Mouse (Mus musculus): ENCODE data around the gene Olfr784.
"Not testable (repeated sequence)": the region's sequence is repeated elsewhere in the genome, so short reads cannot be mapped to it uniquely, and the experiment has no call there.

Olfr784 gene

DNA sequence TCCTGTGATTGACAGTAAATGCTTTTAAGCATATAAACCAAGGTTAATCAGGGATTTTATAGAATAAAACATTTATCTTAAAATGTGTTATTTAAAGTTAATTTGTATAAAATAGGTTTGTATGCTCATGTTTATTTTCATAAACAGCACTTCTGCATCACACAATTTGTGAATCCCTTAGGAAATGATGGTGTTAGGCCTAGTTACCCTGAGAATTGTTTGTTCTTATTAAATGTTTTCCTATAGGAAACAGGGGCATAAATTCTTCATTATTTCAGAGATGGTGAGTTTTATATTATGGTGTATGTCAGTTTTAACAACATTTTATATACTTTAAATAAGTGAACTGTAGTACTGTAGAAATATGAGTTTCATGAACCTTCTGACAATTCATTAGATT lies at the start of gene Olfr784:
Gene Olfr784, plus strand, starts transcription at position 301 of the 400 bp plus-strand sequence.
- no peak for DNase-seq (ENCODE audit: low spot score)

DNA sequence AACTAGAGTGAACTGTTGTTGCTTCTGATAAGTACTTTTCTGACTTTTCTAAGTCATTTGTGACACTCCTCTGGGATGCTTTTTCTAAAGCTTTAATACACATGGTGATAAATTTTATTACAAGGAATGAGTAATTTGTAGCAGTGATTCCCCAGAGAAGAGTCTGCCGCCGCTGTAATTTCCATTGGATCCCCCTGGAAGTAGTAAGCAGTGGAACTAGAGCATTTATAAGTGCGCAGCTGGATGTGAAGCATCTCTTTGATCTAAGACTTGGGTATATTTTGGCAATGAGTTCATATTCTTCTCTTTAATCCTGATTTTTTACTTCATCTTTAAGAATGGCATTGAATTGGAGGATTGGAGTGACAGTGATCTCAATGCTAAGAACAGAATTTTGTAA lies 35.3 kb upstream of the Olfr784 start, which contains the start of gene Olfr782:
Gene Olfr782, plus strand, starts transcription at position 301 of the 400 bp plus-strand sequence.
- no peak for DNase-seq (ENCODE audit: low spot score)

DNA sequence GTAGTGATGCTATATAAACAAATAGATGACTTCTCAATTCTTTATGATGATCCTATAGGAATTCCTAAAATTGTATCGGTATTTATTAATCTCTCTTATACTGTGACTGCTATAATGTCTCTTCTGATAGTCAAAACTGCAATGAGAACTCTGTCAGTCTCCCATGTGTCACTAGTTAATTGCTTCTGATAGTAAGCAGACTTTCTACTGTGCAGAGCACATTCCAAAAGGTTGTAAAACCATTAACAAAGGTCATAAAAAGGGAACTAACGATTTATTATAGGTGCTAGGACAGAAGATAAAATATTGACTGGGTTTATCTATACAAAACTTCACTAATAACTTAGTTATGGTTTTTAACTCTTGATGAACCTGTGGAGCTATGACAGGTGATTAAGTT lies 31.4 kb upstream of the Olfr784 start:
- DNase-seq (ENCODE audit: low spot score): not testable (repeated sequence)

DNA sequence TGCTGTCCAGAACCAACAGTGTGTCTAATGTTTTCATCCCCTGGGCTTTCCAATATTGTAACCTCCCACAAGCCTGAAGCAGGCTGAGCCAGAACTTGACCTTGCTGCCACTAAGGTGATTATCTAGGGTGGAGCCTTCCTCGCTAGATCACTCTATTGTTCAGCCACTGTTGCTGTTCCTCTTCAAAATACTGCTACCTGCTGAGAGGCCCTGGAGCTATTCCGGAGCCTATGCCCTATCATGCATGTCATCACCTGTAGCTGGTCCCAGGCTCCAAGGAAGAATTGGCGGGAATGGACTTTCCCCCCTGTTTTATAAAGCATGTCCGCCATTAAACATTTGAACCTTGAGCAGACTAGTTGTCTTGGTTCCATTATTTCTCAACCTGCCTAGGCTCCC lies 27.4 kb upstream of the Olfr784 start:
- DNase-seq (ENCODE audit: low spot score): not testable (repeated sequence)

DNA sequence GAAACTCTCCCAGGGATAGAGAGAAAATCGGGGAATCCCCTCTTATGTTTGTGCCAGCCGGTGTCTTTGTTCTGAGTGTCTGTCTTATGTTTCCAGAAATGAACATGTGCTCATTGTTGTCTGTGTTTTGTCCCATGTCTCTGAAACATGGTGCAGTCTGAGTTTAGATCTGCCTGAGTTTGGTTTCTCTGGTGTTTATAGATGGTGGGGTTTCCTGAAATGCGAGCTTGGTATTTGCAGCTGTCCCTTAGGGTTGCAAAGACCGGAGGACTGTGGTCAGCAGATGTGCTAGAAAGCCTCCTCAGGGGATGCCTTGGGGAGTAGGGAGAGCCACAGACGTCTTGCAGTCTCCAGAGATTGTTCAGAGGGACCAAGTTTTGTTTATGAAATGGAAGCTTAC lies 26.6 kb upstream of the Olfr784 start:
- DNase-seq (ENCODE audit: low spot score): no peak

DNA sequence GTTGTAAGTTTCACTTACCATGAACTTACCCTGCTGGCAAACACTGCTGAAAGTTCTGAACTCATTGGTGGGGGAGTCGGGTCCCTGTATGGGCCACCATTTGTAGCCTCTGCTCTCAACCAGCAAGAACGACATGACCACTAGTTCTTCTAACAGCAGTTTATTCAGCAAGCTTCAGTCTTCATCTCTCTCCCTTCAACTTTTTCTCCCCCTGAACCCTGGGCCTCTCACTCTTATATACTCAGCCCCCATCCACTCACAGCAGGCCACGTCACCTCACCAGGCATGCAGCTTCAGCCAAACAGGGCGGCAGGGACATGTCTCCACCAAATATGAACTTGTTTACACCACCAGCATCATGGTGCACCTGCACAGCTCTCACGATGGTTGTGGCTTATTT lies 9.8 kb upstream of the Olfr784 start:
- DNase-seq (ENCODE audit: low spot score): not testable (repeated sequence)

DNA sequence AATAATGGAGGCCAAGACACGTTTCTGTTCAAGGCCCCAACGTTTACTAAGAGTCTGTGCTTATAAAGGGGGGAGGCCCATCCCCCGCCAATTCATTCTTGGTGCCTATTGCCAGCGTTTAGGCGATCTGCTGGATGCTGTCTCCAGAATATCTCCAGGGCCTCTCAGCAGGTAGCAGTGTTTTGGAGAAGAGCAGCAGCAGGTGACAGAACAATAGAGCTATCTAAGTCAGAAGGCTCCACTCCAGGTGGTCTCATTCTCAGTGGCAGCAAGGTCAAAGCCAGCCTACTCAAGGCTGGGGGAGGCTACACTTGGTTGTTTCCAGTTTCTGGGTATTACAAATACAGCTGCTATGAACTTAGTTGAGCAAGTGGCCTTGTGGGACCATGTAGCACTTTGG lies 17.0 kb downstream of the Olfr784 start:
- DNase-seq (ENCODE audit: low spot score): no peak

DNA sequence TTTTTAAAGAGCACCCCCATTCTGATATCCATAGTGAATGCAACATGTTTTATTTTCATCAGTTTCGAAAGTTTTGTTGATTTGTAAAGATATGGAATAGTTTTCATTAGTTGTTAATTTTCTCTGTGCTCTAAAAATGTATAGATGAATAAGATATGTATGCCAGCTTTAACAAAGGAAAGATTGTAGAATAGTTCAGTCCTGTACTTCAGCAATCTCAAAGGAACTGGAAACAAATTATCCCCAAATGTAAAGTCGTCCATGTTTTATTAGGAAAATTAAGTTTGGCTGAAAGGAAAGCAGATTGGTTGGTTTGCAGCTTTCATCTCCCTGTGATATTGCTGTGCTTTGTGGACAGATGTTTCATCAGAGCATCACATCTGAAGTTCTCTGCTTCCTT lies 21.2 kb downstream of the Olfr784 start, which contains the start of gene Olfr785:
Gene Olfr785, plus strand, starts transcription at position 301 of the 400 bp plus-strand sequence.
- no peak for DNase-seq (ENCODE audit: low spot score)

DNA sequence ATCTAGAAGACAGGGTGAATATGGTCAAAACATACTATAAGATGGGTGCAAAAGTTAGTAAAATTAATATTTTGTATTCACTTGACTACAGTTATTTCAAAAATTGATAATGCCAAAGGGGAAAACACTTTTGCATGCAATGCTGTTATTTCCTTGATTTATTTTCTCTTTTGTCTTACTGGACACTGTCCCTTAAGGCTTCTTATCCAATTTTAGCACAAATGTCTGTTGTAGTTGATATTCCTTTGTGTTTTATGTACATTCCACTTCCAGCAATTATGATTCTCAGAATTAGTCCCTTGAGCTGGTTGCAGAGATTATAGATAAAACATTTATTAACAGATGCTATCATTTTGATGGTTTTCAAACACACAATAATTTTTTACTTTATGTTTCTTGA lies 43.1 kb downstream of the Olfr784 start, which contains the start of gene Olfr786:
Gene Olfr786, plus strand, starts transcription at position 301 of the 400 bp plus-strand sequence.
- no peak for DNase-seq (ENCODE audit: low spot score)

Measured in c-Kit-positive CD71-positive TER-119-positive erythroid progenitor cells, embryonic 14.5 days (primary cell).